Mouse (Mus musculus) B cell, adult 62 days (primary cell): ENCODE measurements around the gene Ptk6. TPM values are rescaled to one million over a fixed set of nuclear protein-coding genes. Genes with fewer than 3 reads are reported as not detected.

Experiments
- total RNA-seq: library from RNA; stranded (reverse); gene quantifications from 4 replicates; pipeline ENCODE4 v1.2.4, GENCODE M21; 2023

Gene Ptk6
- 0.21 to 0.72 TPM (median 0.36 TPM) in 4 replicates for total RNA-seq

GRCm38 (mm10) chr2:181202422-181202821 lies at the start of gene Ptk6:
Gene Ptk6 (minus strand): TSS chr2:181202789.

DNA sequence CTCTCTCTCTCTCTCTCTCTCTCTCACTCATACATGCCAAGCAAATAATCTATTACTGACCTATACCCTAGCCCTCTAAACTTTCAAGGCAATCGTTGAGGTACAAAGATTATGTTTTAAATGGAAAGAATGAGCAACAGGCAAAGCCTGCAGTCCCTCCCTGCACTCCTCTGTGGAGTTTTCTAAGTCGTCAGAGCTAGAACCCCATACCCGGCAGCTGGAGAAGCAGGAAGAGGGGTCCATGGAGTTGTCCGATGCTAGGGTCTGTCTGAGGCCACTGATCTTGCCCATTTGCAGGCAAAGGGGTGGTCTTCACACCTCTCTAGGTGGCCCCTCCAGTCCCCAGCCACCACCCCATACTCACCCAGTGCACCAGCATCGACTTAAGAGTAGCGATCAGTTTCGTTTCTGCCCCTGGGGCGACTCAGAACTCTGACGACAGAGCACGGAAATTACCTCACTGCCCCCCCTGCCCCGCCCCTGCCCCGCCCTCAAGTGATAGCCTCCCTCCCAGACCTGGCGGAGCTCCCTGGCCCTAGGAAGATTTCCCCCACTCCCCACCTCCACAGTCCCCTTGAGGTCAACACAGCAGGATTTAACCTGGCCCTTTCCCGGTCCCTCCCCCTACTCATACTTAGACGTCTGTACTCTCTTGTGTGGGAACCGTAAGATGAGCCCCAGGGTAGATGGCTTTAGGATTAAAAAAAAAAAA lies 39.2 kb upstream of the Ptk6 start, which contains the start of gene Helz2:
TSS of gene Helz2 (minus strand) at position 426 of the 712 bp plus-strand sequence.

GRCm38 (mm10) chr2:181219538-181220216 lies 17.1 kb upstream of the Ptk6 start, which contains the start of gene Fndc11:
Gene Fndc11 (plus strand): TSS chr2:181220013.

DNA sequence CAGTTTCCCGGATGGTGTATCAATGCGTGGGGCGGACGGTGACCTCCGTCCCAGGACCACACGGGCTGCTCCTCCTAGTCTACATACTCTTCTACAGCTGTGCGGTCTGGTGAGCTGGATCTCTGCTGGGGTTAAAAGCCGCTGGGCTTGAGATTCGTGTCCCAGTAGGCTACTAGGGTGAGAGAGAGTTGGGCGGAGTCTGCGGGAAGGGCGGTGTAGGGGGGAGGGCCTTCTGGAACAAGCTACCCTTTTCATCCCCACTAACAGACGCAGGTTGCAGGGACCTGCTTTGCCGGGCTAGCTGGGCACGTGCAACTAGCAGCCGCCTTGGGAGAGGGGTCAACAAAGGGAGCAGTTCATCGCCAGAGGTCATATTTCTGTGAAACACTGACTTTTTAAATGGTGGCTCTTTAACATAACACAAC lies 10.4 kb upstream of the Ptk6 start, which contains the start of gene Srms:
TSS of gene Srms (minus strand) at position 165 of the 425 bp plus-strand sequence.

GRCm38 (mm10) chr2:181187121-181188000 lies 15.2 kb downstream of the Ptk6 start, which contains the start of gene Ppdpf:
Gene Ppdpf (plus strand): TSS chr2:181187247.

DNA sequence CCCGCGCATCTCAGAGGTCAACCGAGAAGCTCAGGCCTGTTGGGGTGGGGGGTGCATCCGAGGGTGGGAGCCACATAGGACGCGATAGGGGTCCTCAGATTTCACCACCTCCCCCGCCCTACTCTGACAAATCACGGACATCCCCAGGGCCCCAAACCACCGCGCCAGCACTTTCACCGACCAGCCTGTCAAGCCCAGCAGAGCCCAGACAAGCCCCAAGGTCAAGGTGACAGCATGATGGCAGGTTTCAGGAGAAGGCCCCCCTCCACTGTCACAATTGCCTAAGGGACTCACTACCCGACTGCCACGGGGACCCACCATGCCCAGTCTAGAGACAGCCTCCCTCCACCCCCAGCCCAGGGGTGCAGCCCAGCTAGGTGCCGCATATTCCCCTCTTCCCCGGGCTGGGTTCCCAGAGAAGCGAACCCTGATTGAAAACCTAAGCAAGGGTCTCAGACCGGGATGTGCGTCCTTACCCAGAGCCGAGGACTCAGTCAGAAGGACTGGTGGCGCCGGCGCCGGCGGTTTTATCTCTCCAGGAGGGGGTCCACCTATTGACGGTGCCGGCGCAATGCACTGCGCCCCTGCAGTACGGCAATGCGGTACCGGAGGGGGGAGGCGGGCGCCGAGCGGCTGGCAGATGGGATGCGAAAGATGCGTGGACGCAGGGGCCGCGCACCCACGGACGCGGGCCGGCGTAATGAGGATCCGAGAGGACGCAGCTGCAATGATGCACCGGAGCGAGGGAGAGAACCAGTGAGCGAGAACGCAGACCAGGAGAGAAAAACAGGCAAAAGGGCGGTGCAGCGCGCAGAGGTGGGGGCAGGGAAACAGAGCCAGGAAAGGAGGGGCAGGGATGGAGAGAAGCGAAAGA lies 46.1 kb downstream of the Ptk6 start, which contains the start of gene Eef1a2:
TSS of gene Eef1a2 (minus strand) at position 767 of the 874 bp plus-strand sequence.

Other genes starting within 250 kb of the Ptk6 start
- gene Nkain4, start 248.1 kb downstream of the Ptk6 start, total RNA-seq: not detected in 4 replicates
- 69.0 to 94.6 TPM (median 78.9 TPM) in 4 replicates for gene Arfgap1, start 235.6 kb downstream of the Ptk6 start, total RNA-seq
- gene Col20a1, start 216.3 kb downstream of the Ptk6 start, total RNA-seq: 1.8 to 3.8 TPM (median 3.3 TPM) in 4 replicates
- gene Chrna4, start 159.2 kb downstream of the Ptk6 start, total RNA-seq: not detected in 4 replicates
- gene Kcnq2, start 67.5 kb downstream of the Ptk6 start, total RNA-seq: not detected in 4 replicates
- gene Eef1a2, start 45.8 kb downstream of the Ptk6 start, total RNA-seq: not detected in 4 replicates
- gene Ppdpf, start 15.5 kb downstream of the Ptk6 start, total RNA-seq: 162 to 180 TPM (median 170 TPM) in 4 replicates
- gene Srms, start 10.4 kb upstream of the Ptk6 start, total RNA-seq: 3.1 to 5.0 TPM (median 4.4 TPM) in 4 replicates
- gene Fndc11, start 17.2 kb upstream of the Ptk6 start, total RNA-seq: 0.49 to 1.2 TPM (median 0.50 TPM) in 3 of 4 replicates, not detected in the other
- gene Helz2, start 39.2 kb upstream of the Ptk6 start, total RNA-seq: 342 to 369 TPM (median 351 TPM) in 4 replicates
- gene Gmeb2, start 85.2 kb upstream of the Ptk6 start, total RNA-seq: 53.9 to 59.9 TPM (median 57.6 TPM) in 4 replicates
- gene Stmn3, start 111.7 kb upstream of the Ptk6 start, total RNA-seq: not detected in 4 replicates
- gene Rtel1, start 117.0 kb upstream of the Ptk6 start, total RNA-seq: 117 to 125 TPM (median 117 TPM) in 4 replicates
- 69.0 to 80.3 TPM (median 72.6 TPM) in 4 replicates for gene Zgpat, start 162.1 kb upstream of the Ptk6 start, total RNA-seq
- 80.6 to 90.5 TPM (median 89.1 TPM) in 4 replicates for gene Arfrp1, start 162.6 kb upstream of the Ptk6 start, total RNA-seq
- 51.3 to 57.5 TPM (median 54.5 TPM) in 4 replicates for gene Lime1, start 177.3 kb upstream of the Ptk6 start, total RNA-seq